Mouse (Mus musculus) brain, embryonic 14.5 days (tissue): ENCODE measurements at regions not wholly inside any gene's neighbourhood (a gene's known extent, or its start where the extent isn't known, plus 50 kb on each side); places are given as distances from the start of the nearest gene placed in this dataset.

Experiments
- CTCF ChIP-seq: fragments of 200-500 bp; IDR thresholded peaks from 2 replicates; pipeline ENCODE4 v1.5.1; 2012; ENCODE audit warnings: inconsistent platforms, mild to moderate bottlenecking, moderate library complexity, borderline replicate concordance; ENCODE audit not compliant: insufficient read depth, insufficient read length; ENCODE audit errors: extremely low read depth
- POLR2A ChIP-seq: fragments of 200-500 bp; IDR thresholded peaks from 2 replicates; pipeline ENCODE4 v1.6.1; 2012; ENCODE audit warnings: mild to moderate bottlenecking, inconsistent platforms, borderline replicate concordance; ENCODE audit not compliant: poor library complexity, insufficient read depth, insufficient read length, severe bottlenecking; ENCODE audit errors: extremely low read depth

- TF ChIP-seq CTCF (no peak), POLR2A (no peak)
Measured at GRCm38 (mm10) chr17:84082571-84082970, 105.2 kb downstream of the Zfp36l2 start.
